Mouse (Mus musculus) embryonic facial prominence, embryonic 11.5 days (tissue): ENCODE measurements around the gene Hnrnpa1. TPM values are rescaled to one million over a fixed set of nuclear protein-coding genes. Genes with fewer than 3 reads are reported as not detected.

Experiments used
- ATAC-seq: fragments of 200-750 bp; cut with Nextera tagmentation; replicated peaks from 2 replicates; pipeline ENCODE4 v1.8.0; 2017; ENCODE audit warnings: low read depth; ENCODE audit not compliant: insufficient number of reproducible peaks, low FRiP score, low TSS enrichment
- DNase-seq: peaks from one replicate; pipeline ENCODE4 v3.0.0-alpha.2; 2015; ENCODE audit warnings: low spot score
- H3K27ac ChIP-seq: fragments of 300-500 bp; sonication (generic); replicated peaks from 2 replicates; pipeline ENCODE4 v1.5.1; 2014; ENCODE audit warnings: mild to moderate bottlenecking, low read depth, low read length, control low read depth
- H3K27me3 ChIP-seq: fragments of 300-500 bp; sonication (generic); 2 replicates; pipeline ENCODE4 v1.6.1; 2014; ENCODE audit warnings: mild to moderate bottlenecking, low read length, moderate library complexity, mixed read lengths; ENCODE audit not compliant: control insufficient read depth, insufficient read depth
- H3K36me3 ChIP-seq: fragments of 300-500 bp; sonication (generic); replicated peaks from 2 replicates; pipeline ENCODE4 v1.6.1; 2014; ENCODE audit warnings: low read depth, mild to moderate bottlenecking, low read length, moderate library complexity, mixed read lengths; ENCODE audit not compliant: control insufficient read depth, insufficient read depth
- H3K4me1 ChIP-seq: fragments of 300-500 bp; sonication (generic); 2 replicates; pipeline ENCODE4 v1.6.1; 2014; ENCODE audit warnings: low read length, mixed read lengths; ENCODE audit not compliant: control insufficient read depth, insufficient read depth
- H3K4me2 ChIP-seq: fragments of 300-500 bp; sonication (generic); 2 replicates; pipeline ENCODE4 v1.6.1; 2014; ENCODE audit warnings: low read depth, mild to moderate bottlenecking, control low read depth, low read length, moderate library complexity
- H3K4me3 ChIP-seq: fragments of 300-500 bp; sonication (generic); 2 replicates; pipeline ENCODE4 v1.5.1; 2014; ENCODE audit warnings: low read depth, low read length, control low read depth
- H3K9ac ChIP-seq: fragments of 300-500 bp; sonication (generic); replicated peaks from 2 replicates; pipeline ENCODE4 v1.6.1; 2014; ENCODE audit warnings: mild to moderate bottlenecking, control low read depth, low read length
- H3K9me3 ChIP-seq: fragments of 300-500 bp; sonication (generic); replicated peaks from 2 replicates; pipeline ENCODE4 v1.6.1; 2016; ENCODE audit warnings: mild to moderate bottlenecking, low read length, inconsistent platforms, mixed read lengths; ENCODE audit not compliant: control insufficient read depth
- WGBS: fragments of 180-500 bp; shearing (Covaris S2); extraction: QIAGEN DNeasy Blood & Tissue Kit; methylation state at CpG from one replicate; pipeline ENCODE4 v1.1.7; 2014; 5-methylcytosine and 5-hydroxymethylcytosine counted together
- polyA plus RNA-seq: library from polyadenylated mRNA; unstranded; fragments of >200 nt; fragmentation: Nextera tagmentation; extraction: Ambion mirVana; gene quantifications from 2 replicates; pipeline ENCODE4 v1.2.1, GENCODE M21; 2014

Hnrnpa1 gene
- polyA plus RNA-seq, 1 experiment from 2014 or later, result 1,483 TPM

GRCm38 (mm10) chr15:103284066-103284465 is 43.8 kb downstream of the Hnrnpa1 start:
- Histone ChIP-seq H3K27ac (no peak overlapping the region), H3K4me3 (no peak overlapping the region), H3K4me2 (no peak overlapping the region), H3K27me3 (no peaks in the 10 kb centered on the region), H3K9me3 (no peaks in the 10 kb centered on the region), H3K36me3 (no peaks in the 10 kb centered on the region), H3K9ac (no peak overlapping the region), H3K4me1 (no peaks in the 10 kb centered on the region)
- WGBS, result 71% methylated on average over 3 of the region's 3 CpGs
- ATAC-seq (no peak), DNase-seq (peak; percentile 75)

GRCm38 (mm10) chr15:103284647-103285046 is 44.4 kb downstream of the Hnrnpa1 start:
- no peaks in the 10 kb centered on the region for H3K4me1 ChIP-seq
- H3K36me3 ChIP-seq, result no peaks in the 10 kb centered on the region
- H3K4me3 ChIP-seq, result no peak overlapping the region
- H3K27ac ChIP-seq, result no peak overlapping the region
- ATAC-seq (no peak), DNase-seq (no peak)
- 52% methylated on average over 2 of the region's 2 CpGs for WGBS
- no peaks in the 10 kb centered on the region for H3K27me3 ChIP-seq
- H3K4me2 ChIP-seq, result no peak overlapping the region
- no peak overlapping the region for H3K9ac ChIP-seq
- no peaks in the 10 kb centered on the region for H3K9me3 ChIP-seq

GRCm38 (mm10) chr15:103285778-103286417 is 45.7 kb downstream of the Hnrnpa1 start:
- H3K9ac ChIP-seq, result no peak overlapping the region
- H3K4me2 ChIP-seq, result no peak overlapping the region
- H3K36me3 ChIP-seq, result no peaks in the 10 kb centered on the region
- DNase-seq (no peak), ATAC-seq (no peak)
- H3K27ac ChIP-seq, result no peak overlapping the region
- 87% methylated on average over 1 of the region's 1 CpGs for WGBS
- no peak overlapping the region for H3K4me3 ChIP-seq
- H3K27me3 ChIP-seq, result no peaks in the 10 kb centered on the region
- H3K9me3 ChIP-seq, result no peaks in the 10 kb centered on the region
- H3K4me1 ChIP-seq, result no peaks in the 10 kb centered on the region

- H3K9ac ChIP-seq, result no peak overlapping the region
- H3K27ac ChIP-seq, result no peak overlapping the region
- DNase-seq (no peak), ATAC-seq (no peak)
- 46% methylated on average over 5 of the region's 5 CpGs for WGBS
- H3K4me3 ChIP-seq, result no peak overlapping the region
- no peaks in the 10 kb centered on the region for H3K4me1 ChIP-seq
- H3K27me3 ChIP-seq, result no peaks in the 10 kb centered on the region
- no peaks in the 10 kb centered on the region for H3K36me3 ChIP-seq
- no peaks in the 10 kb centered on the region for H3K9me3 ChIP-seq
- H3K4me2 ChIP-seq, result no peak overlapping the region
These were observed 49.4 kb downstream of the Hnrnpa1 start for GRCm38 (mm10) chr15:103289600-103289999.

GRCm38 (mm10) chr15:103290417-103290816 is 50.2 kb downstream of the Hnrnpa1 start:
- H3K4me2 ChIP-seq, result no peak overlapping the region
- WGBS, result 72% methylated on average over 6 of the region's 6 CpGs

GRCm38 (mm10) chr15:103290843-103291242 is 50.6 kb downstream of the Hnrnpa1 start:
- Histone ChIP-seq H3K27ac (no peak overlapping the region), H3K4me3 (no peak overlapping the region), H3K9me3 (no peaks in the 10 kb centered on the region), H3K36me3 (no peaks in the 10 kb centered on the region), H3K9ac (no peak overlapping the region), H3K4me2 (no peak overlapping the region), H3K4me1 (peaks cover 4% of the 10 kb centered on the region), H3K27me3 (no peaks in the 10 kb centered on the region)
- ATAC-seq (no peak), DNase-seq (no peak)
- WGBS, result 91% methylated on average over 9 of the region's 9 CpGs

More at GRCm38 (mm10) chr15:103290417-103290816, 50.2 kb downstream of the Hnrnpa1 start:
- H3K9ac ChIP-seq, result no peak overlapping the region
- DNase-seq (no peak), ATAC-seq (no peak)
- no peaks in the 10 kb centered on the region for H3K27me3 ChIP-seq
- no peak overlapping the region for H3K4me3 ChIP-seq
- no peaks in the 10 kb centered on the region for H3K9me3 ChIP-seq
- H3K4me1 ChIP-seq, result peaks cover 2% of the 10 kb centered on the region
- no peak overlapping the region for H3K27ac ChIP-seq
- H3K36me3 ChIP-seq, result no peaks in the 10 kb centered on the region

GRCm38 (mm10) chr15:103292673-103293345 is 52.6 kb downstream of the Hnrnpa1 start:
- Histone ChIP-seq H3K9ac (no peak overlapping the region), H3K9me3 (no peaks in the 10 kb centered on the region), H3K27me3 (no peaks in the 10 kb centered on the region), H3K4me1 (peaks cover 4% of the 10 kb centered on the region), H3K4me3 (no peak overlapping the region), H3K36me3 (no peaks in the 10 kb centered on the region), H3K4me2 (no peak overlapping the region), H3K27ac (no peak overlapping the region)
- ATAC-seq, result no peak
- 90% methylated on average over 4 of the region's 4 CpGs for WGBS
- no peak for DNase-seq

- Histone ChIP-seq H3K4me2 (no peak overlapping the region), H3K9ac (no peak overlapping the region), H3K27me3 (no peaks in the 10 kb centered on the region), H3K4me1 (peaks cover 4% of the 10 kb centered on the region), H3K27ac (no peak overlapping the region), H3K4me3 (no peak overlapping the region), H3K36me3 (no peaks in the 10 kb centered on the region), H3K9me3 (no peaks in the 10 kb centered on the region)
- DNase-seq (no peak), ATAC-seq (no peak)
- 93% methylated on average over 2 of the region's 2 CpGs for WGBS
These were observed 53.1 kb downstream of the Hnrnpa1 start for GRCm38 (mm10) chr15:103293375-103293774.
